Mouse (Mus musculus): ENCODE results near the gene Acat2.

GRCm38 (mm10) chr17:12942459-12943162 is 17.9 kb downstream of the Acat2 start:
- TF ChIP-seq CTCF (IDR thresholded peaks at IDR 0.05; ENCODE audit: control insufficient read depth, insufficient read depth, insufficient replicate concordance, low read depth, low read length): no peak
- TF ChIP-seq POLR2A (IDR thresholded peaks at IDR 0.05; ENCODE audit: control insufficient read depth, low read depth, low read length): no peak
